Comparison of ENCODE assay signal across 23 mouse cellular contexts in genomic region chr4:28837669-28838068, GRCm38 (mm10). TPM values are rescaled to one million over a fixed set of nuclear protein-coding genes. Genes with fewer than 3 reads are reported as not detected.
DNase-seq lines count a peak whose midpoint lies in the region; ATAC-seq and TF ChIP-seq lines count a peak whose summit lies in the region.
"Had no signal": no experiment of that assay in that cellular context is flagged by ENCODE, and none has a peak within 500 bp of the region (broad histone marks: within the 10 kb centered on the region; RNA-seq: fewer than 3 reads in every experiment).

No protein-coding gene starts in this region.

- H3K36me3 ChIP-seq in stomach, postnatal 0 days (ENCODE audit: control insufficient read depth, insufficient read depth, low read length), result no peaks in the 10 kb centered on the region
- H3K36me3 ChIP-seq: G1E had no signal

- DNase-seq in layer of hippocampus, adult 2 months (ENCODE audit: low spot score in 2 of 2), result no peak
- DNase-seq in layer of hippocampus, adult 9-11 months, result no peak
- no peak for DNase-seq in ovary, adult 18-20 months (ENCODE audit: low spot score)
- no peak for DNase-seq in thymus, postnatal 0 days (ENCODE audit: low spot score)
- no peak for DNase-seq in stomach, postnatal 0 days (ENCODE audit: low spot score)
- DNase-seq: adrenal gland, adult 2 months; adrenal gland, adult 8-10 months; adrenal gland, postnatal 10 days; adrenal gland, postnatal 14 days; adrenal gland, postnatal 25 days; adrenal gland, postnatal 36 days; B cell, adult 2 months; cerebellum, adult 11 months; cerebellum, adult 11-12 months had no signal

- TF ChIP-seq EP300 in stomach, postnatal 0 days (optimal IDR thresholded peaks at IDR 0.05), result no peak

- no peak overlapping the region for H3K9ac ChIP-seq in stomach, postnatal 0 days (ENCODE audit: low read length)

- H3K4me2 ChIP-seq in stomach, postnatal 0 days (replicated peaks; ENCODE audit: low read depth), result no peak overlapping the region

- ATAC-seq in common myeloid progenitor, adult 5-6 weeks (replicated peaks; ENCODE audit: low read depth, poor library complexity, severe bottlenecking), result peak; percentile 60; the same call in 1 of the 2 replicates
- ATAC-seq in granulocyte monocyte progenitor cell, adult 5-6 weeks (replicated peaks; ENCODE audit: poor library complexity, severe bottlenecking), result peak; percentile 58
- ATAC-seq in megakaryocyte progenitor cell, adult 5-6 weeks (replicated peaks; ENCODE audit: poor library complexity), result peak; percentile 60
- ATAC-seq in stomach, postnatal 0 days (ENCODE audit: low FRiP score, low TSS enrichment), result no peak
- ATAC-seq: activated CD4-positive, CD25-positive, alpha-beta regulatory T cell, adult 4 months; CD4-positive, CD25-positive, alpha-beta regulatory T cell, adult 4 months; Patski had no signal

- no peaks in the 10 kb centered on the region for H3K4me1 ChIP-seq in stomach, postnatal 0 days (replicated peaks; ENCODE audit: control insufficient read depth, insufficient read depth)

- no peaks in the 10 kb centered on the region for H3K9me3 ChIP-seq in stomach, postnatal 0 days (ENCODE audit: control insufficient read depth, low read length)
- H3K9me3 ChIP-seq: G1E had no signal

- TF ChIP-seq CTCF in layer of hippocampus, adult 2 months (conservative IDR thresholded peaks at IDR 0.05), result no peak
- TF ChIP-seq CTCF in stomach, postnatal 0 days (IDR thresholded peaks at IDR 0.05; ENCODE audit: low read depth), result no peak

- no peak overlapping the region; the same call in 1 of the 2 replicates for H3K4me3 ChIP-seq in layer of hippocampus, adult 2 months
- no peak overlapping the region for H3K4me3 ChIP-seq in stomach, postnatal 0 days (ENCODE audit: low read depth, low read length)

- H3K27me3 ChIP-seq in stomach, postnatal 0 days (ENCODE audit: control insufficient read depth, insufficient read depth, low read length), result no peaks in the 10 kb centered on the region
- H3K27me3 ChIP-seq: CH12.LX, Patski had no signal

- 90% methylated on average over 3 of the region's 3 CpGs for WGBS in stomach, postnatal 0 days

- H3K27ac ChIP-seq in layer of hippocampus, adult 2 months, result 0 out of 2 replicates have a peak overlapping the region, but pooled peaks have one; percentile 51
- H3K27ac ChIP-seq in stomach, postnatal 0 days (replicated peaks), result no peak overlapping the region

RNA-seq across cellular contexts. Expression of gene Epha7, which starts 24.7 kb away (rescaled TPM):
- total RNA-seq in layer of hippocampus, adult 2 months (2021), result 100 to 1,000 TPM; 210 to 222 TPM
- total RNA-seq in common myeloid progenitor, adult 5-6 weeks (2017), result 5.2 and 7.4 TPM in 2 replicates
- 5.5 and 7.6 TPM in 2 replicates for total RNA-seq in granulocyte monocyte progenitor cell, adult 5-6 weeks (2014; fragmentation: Nextera tagmentation)
- 8.5 and 8.8 TPM in 2 replicates for total RNA-seq in granulocyte monocyte progenitor cell, adult 5-6 weeks (2017)
- total RNA-seq in megakaryocyte progenitor cell, adult 5-6 weeks (2015), result 5.2 and 5.6 TPM in 2 replicates
- 5.0 and 7.1 TPM in 2 replicates for total RNA-seq in megakaryocyte progenitor cell, adult 5-6 weeks (2017)
- polyA plus RNA-seq in thymus, postnatal 0 days (2015; fragmentation: Nextera tagmentation; extraction: Ambion mirVana), result 0.65 and 0.75 TPM in 2 replicates
- 3.1 and 3.6 TPM in 2 replicates for polyA plus RNA-seq in stomach, postnatal 0 days (2015; fragmentation: Nextera tagmentation; extraction: Ambion mirVana)
- total RNA-seq: CH12.LX, MEL had no signal
- polyA plus RNA-seq: G1E had no signal

Comparison
In these comparisons a context has a peak if more than half of its experiments do, and no peak if none do; other contexts are left out.
1. RNA of gene Epha7, which starts 24.7 kb away (total RNA-seq): 210 to 222 TPM in layer of hippocampus, adult 2 months; 5.5 to 8.8 TPM in granulocyte monocyte progenitor cell, adult 5-6 weeks, 5.2 to 7.4 TPM in common myeloid progenitor, adult 5-6 weeks and 5.0 to 7.1 TPM in megakaryocyte progenitor cell, adult 5-6 weeks; every median in the first group is over 10 times any median in the second.